Mouse (Mus musculus) heart, postnatal 0 days (tissue): ENCODE measurements around the gene Zbtb18.

Source experiments
- CTCF ChIP-seq: IDR thresholded peaks from 2 replicates; pipeline ENCODE4 v1.5.1; 2016; ENCODE audit warnings: antibody characterized with exemption, control low read depth, low read depth
- EP300 ChIP-seq: IDR thresholded peaks from 2 replicates; pipeline ENCODE4 v1.6.1; 2016; ENCODE audit warnings: antibody characterized with exemption, low read depth

DNA sequence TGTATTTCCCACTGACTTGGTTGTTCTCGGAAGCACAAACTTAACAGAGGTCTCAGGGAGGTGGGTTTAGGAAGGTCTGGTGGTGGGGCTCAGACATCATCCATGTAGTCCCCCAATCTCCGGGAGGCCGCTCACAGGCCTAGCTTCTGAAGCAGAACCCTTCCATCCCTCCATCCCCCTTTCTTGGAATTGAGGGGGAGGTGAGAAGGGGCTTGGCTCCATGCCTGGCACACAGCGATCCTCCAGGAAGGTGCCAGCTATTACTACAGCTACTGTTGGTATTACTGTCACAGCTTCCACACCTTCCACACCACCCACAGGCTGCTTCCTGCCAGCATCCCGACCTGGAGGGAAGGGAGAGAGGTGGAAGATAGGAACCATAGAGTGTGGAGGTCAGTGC, 26.3 kb downstream of the Zbtb18 start:
- TF ChIP-seq CTCF (no peak), EP300 (no peak)
